Mouse (Mus musculus) ovary, postnatal 14 days (tissue): ENCODE data around the gene Shld2.

Experiments
- DNase-seq: peaks from one replicate; pipeline ENCODE4 v3.0.0; 2022; ENCODE audit warnings: low spot score

Shld2 gene

DNA sequence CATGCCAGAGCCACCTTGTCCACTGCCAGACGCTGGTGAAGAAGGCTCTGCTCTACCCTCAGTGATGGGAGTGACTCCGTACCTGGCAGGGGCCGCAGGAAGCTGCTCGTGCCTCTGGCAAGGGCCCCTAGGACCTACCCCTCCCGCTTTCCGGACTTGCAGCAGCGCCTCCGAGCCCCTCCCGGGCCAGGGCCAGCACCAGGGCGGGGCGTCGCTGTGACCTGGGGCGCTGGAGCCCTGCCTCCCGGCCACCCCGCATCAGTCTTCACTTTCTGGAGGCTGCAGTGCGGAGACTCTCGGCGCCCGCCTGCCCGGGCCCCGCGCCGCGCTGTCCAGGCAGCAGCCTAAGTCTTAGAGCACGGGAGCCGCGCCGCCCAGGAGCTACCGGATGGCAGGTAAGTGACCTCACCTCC is 90.5 kb downstream of the Shld2 start:
- DNase-seq = no peak

DNA sequence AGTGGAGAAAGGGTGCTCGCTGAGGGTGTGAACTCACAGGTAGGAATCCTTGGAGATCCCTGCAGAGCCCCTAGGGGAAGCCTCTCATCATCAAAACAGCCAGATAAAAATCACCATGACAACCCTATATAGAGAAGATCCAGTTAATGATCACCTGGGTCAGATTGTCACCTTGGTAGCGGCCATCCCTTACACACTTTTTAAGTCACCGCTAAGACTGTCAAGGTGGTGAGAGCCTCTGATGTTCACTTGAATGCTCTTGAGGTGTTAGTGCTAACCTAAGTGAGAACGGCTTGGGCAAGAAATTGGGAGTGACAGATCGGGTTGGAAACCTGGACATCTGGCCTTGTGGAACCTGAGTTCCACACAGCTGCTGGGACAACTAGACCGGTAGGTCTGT is 91.0 kb downstream of the Shld2 start, which contains the start of gene Syt15:
Syt15 (plus strand) TSS at position 301 of the 400 bp plus-strand sequence.
- no peak for DNase-seq

DNA sequence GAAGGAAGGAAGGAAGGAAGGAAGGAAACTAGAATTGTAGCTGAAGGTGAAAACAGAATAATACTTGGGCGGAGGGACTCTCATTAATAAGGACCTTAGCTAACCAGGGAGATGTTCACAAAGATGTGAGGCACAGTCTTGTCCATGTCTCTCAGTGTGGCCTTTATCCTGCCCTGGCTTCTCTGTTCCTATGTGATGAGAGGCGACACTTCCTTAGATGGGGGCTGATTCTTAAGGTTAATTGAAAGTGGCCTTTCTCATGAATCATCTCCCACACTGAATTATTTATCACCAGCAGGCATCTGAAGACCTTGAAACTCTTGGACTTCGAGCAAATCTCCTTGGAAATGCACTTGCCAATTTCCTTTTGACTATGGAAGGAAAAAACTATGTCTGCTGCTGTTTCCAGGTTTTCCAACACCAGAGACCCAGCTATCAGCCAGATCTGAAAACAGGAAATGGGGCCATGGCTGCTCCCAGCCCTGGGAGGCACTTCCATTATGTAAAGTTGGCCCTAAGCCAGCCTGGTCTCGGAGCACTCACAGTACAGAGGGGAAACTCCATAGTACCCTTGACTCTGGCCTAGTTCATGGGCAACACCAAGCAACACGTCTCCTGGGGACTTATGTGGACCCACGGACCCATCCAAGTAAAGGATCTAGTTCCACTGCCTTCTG is 94.7 kb downstream of the Shld2 start:
- no peak for DNase-seq

DNA sequence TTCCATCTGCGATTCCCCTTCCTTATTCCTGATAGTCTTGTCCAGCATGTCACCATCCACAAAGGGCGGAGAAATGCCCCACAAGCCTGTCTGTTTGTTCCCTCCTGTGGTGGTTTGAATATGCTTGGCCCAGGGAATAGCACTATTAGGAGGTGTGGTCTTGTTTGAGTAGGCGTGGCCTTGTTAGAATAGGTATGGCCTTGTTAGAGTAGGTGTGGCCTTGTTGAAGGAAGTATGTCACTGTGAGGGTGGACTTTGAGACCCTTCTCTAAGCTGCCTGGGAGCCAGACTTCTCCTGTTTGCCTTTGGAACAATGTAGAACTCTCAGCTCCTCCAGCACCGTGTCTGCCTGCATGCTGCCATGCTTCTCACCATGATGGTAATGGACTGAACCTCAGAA is 100.4 kb downstream of the Shld2 start:
- DNase-seq = no peak

DNA sequence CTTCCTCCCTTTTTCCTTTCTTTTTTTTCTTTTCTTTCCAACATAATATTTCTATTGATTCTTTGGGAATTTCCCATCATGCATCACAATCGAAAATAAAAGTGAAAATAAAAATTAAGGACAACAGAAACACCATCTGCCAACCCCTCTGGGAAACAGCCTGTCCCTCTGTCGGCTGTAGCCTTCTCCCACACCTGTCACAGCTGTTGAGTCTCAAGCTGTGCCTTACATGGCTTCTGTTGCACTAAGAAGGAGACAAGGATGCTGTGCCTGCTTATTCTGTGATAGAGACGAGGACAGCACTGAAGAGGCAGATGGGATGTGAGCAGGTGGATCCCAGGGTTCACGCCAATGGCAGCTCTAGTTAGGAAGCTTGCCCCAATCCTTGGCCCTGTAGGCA is 101.2 kb downstream of the Shld2 start:
- no peak for DNase-seq

DNA sequence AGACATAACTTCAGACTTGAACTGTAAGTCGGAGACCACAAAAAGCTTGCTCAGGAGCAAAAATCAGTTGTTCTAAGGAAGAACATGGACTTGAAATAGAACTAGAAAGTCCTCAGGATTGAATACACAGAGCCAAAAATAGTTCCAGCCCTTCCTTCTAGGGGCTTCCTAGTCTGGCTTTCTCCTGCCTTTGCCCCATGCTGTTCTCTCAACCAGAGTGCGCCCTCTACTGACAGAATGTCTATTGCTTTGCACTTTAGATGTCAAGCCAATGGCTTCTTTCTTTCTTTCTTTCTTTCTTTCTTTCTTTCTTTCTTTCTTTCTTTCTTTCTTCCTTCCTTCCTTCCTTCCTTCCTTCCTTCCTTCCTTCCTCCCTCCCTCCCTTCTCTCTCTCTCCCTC is 101.6 kb downstream of the Shld2 start:
- DNase-seq = peak; percentile 44

DNA sequence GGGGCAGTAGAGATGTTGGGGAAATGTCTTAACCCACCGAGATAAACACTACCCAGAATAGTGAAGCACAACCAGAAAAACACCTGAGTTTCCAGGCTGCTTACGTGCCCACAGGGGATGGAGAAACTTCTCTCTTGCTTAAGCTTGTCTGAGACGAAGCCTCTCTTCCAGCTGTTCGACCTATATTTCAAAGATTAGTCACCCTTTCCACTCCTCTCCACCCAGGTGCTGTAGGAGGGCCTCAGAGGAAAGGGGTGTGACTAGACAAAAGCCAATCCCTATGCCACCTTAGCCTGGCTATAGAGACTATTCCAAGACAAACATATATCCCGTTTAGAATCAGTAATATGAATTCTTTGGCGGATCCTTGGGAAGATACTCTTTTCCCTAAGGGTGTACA is 102.3 kb downstream of the Shld2 start:
- DNase-seq = no peak

DNA sequence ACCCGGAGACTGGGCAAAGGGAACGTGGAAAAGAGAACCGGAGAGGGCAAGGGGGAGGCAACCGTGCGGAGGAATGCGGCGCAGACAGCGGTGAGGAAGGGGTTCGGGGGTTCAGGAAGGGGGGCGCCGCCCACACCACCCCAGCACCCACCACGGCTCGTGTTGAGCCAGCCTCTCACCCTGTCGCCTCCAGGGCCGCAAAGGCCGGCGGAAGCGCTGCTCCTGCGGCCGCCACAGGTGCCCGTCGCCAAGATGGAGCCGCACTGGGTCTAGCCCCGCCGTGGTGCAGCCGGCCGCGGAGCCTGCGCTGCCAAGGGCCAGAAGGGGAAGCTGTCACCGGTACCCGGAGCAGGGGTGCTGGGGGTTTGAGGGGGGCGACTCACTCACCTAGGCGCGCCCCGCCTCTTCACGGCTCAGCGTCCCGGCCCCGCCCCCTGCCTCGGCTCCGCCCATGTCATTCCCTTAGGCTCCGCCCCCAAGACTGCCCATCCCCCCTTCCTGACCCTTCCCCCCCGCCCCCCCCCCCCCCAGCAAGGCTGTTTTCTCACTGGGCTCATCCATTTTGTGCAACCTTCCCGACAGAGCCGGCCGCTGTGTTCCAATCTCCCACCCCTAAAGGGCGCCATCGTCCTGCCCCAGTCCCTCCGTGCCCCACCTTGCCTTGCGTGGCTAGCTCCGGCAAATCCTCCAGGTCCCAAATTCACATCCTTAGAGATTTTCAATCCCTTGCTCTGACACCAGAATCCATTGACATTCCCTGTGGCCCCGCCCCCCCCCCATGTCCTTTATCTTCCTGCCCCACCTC is 108.9 kb downstream of the Shld2 start, which contains the start of gene Gprin2:
Gprin2 (minus strand) TSS at position 423 of the 805 bp plus-strand sequence.
- no peak for DNase-seq

DNA sequence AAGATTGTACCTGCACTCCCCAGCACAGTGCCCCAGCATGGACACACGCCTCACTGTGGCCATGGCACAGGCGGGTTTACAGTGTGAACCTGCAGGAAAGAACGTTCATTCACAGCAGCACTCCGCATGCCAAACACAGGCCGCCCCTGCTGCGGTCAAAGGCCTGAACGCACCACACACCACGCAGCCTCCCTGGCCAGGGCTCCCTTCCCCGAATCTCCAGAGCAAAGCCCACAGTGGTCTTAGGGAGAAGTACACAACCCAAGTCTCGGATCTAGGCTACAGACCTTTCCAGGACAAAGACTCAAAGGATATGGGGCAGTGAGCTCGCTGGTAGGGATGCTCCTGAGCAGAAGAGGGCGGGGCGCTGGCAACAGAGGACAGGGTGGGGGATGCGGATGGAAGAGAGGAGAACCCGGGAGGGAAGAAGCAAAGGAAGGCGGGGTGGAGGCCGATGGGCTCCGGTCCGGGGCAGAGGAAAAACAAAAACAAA is 109.5 kb downstream of the Shld2 start:
- DNase-seq = peak; percentile 31

DNA sequence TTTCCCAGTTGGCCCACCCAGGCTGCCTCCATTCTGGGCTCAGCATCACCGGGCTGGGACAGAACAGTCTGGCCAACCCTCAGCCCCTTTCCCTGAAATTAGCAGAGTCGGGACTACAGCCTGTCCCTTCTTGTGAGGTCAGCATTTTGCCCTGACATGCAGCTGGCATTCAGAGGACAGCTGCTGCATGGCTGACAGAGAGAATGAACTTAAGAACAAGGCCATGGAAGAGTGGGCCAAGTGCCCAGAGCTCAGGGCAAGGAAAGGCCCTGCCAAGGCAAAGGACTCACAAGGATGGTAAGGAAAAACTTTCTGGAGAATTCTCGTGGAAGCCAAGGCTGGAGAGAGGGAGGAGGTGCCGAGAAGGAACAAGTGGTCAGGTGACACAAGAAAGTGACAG is 113.6 kb downstream of the Shld2 start:
- DNase-seq = no peak

DNA sequence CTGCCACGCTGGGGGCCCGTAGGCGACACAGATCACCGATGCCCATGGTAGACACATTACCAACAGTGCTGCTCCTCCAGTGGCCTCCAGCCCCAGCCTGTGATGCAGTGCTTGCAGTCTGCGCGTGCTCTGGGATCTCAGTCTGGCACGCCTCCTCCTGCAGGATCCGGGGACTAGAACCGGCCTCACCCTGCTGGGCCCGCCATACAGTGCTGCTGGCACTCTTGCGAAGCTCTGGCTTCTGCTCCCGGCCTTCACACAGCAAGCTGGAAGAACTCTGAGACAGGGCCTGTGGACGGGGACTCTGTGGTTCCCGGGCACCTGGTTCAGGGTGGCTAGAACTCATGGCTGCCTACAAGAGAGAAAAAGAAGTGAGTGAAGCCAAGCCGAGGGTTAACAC is 114.8 kb downstream of the Shld2 start:
- no peak for DNase-seq

DNA sequence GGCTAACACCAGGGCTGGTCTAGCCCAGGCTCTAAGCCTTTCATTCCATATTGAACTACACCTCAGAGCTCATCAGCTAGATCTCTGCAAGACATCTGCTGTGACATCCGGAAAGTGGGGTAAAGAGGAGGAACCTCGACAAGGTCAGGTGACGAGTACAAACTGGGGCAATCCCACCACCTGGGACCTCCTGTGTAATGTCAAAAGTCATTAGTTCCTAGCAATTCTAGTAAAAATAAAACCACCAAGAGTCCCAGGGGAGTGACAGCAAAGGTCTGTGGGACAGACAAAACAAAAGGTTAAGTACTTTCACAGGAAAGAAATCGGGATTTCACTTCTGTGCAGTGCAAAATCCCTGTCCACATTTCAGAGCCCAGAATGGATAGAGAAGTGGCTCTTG is 116.4 kb downstream of the Shld2 start:
- no peak for DNase-seq

DNA sequence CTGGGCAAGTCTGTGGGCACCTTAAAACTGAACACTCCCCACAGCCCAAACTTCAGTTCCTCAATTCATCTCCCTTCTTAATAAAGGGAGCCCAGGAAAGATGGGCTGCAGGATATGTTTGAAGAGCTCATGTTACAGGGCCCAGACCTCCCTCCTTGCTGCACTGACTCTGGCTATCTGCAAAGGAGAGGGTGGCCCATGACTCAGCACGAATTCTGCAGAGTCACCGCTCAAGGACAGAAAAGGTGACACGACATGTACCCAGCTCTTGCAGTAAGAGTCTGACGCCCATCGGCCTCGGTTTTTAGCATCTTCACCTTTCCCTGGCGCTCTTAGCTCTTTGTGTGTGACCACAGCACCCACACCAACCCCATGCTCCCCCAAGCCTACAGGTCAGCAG is 119.9 kb downstream of the Shld2 start:
- DNase-seq = no peak

DNA sequence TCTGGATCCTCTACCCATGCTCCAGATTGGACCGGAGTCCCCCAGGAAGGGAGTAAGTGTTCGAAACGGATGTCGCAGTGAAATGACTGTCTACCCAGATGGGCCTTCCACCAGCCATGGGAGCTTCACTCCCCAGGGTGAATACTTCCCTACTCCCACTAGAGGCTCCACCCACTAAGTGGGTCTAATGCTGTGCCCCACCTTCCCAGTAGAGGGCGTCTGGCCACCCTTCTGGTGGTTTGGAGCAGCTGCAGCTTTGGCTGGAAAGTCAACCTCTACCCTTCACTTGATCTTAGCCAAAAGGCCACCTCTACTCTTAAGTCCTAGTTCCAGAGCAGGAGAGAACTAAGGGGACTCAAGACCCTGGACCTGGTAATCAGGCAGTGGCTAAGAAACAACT is 121.7 kb downstream of the Shld2 start:
- peak; percentile 27 for DNase-seq
